Mouse (Mus musculus) midbrain, embryonic 13.5 days (tissue): ENCODE results near the gene Alkbh4. TPM values are rescaled to one million over a fixed set of nuclear protein-coding genes. Genes with fewer than 3 reads are reported as not detected.
A peak's percentile ranks its signal among the peaks of the same experiment; 100 is the strongest.
"Not testable (repeated sequence)": the region's sequence is repeated elsewhere in the genome, so short reads cannot be mapped to it uniquely, and the experiment has no call there.

ENCODE experiments used
- ATAC-seq: fragments of 200-750 bp; cut with Nextera tagmentation; 2 replicates; pipeline ENCODE4 v1.8.0; 2017; ENCODE audit warnings: mild to moderate bottlenecking, moderate TSS enrichment, moderate library complexity
- H3K27ac ChIP-seq: fragments of 300-500 bp; sonication (generic); 2 replicates; pipeline ENCODE4 v1.5.1; 2015; ENCODE audit warnings: inconsistent platforms, mild to moderate bottlenecking, moderate library complexity
- H3K27me3 ChIP-seq: fragments of 300-500 bp; sonication (generic); 2 replicates; pipeline ENCODE4 v1.6.1; 2015; ENCODE audit warnings: mild to moderate bottlenecking, inconsistent platforms
- H3K36me3 ChIP-seq: fragments of 300-500 bp; sonication (generic); 2 replicates; pipeline ENCODE4 v1.6.1; 2015; ENCODE audit warnings: mild to moderate bottlenecking, inconsistent platforms
- H3K4me1 ChIP-seq: fragments of 300-500 bp; sonication (generic); replicated peaks from 2 replicates; pipeline ENCODE4 v1.6.1; 2015; ENCODE audit warnings: inconsistent platforms
- H3K4me2 ChIP-seq: fragments of 300-500 bp; sonication (generic); replicated peaks from 2 replicates; pipeline ENCODE4 v1.6.1; 2015; ENCODE audit warnings: moderate library complexity, mild to moderate bottlenecking, inconsistent platforms
- H3K4me3 ChIP-seq: fragments of 300-500 bp; sonication (generic); replicated peaks from 2 replicates; pipeline ENCODE4 v1.5.1; 2015; ENCODE audit warnings: mild to moderate bottlenecking, inconsistent platforms
- H3K9ac ChIP-seq: fragments of 300-500 bp; sonication (generic); replicated peaks from 2 replicates; pipeline ENCODE4 v1.6.1; 2015; ENCODE audit warnings: mild to moderate bottlenecking, inconsistent platforms
- H3K9me3 ChIP-seq: fragments of 300-500 bp; sonication (generic); 2 replicates; pipeline ENCODE4 v1.6.1; 2016; ENCODE audit warnings: mild to moderate bottlenecking, inconsistent platforms
- WGBS: fragments of 180-500 bp; shearing (Covaris S2); methylation state at CpG from one replicate; pipeline ENCODE4 v1.1.7; 2015; 5-methylcytosine and 5-hydroxymethylcytosine counted together
- polyA plus RNA-seq: library from polyadenylated mRNA; unstranded; fragments of >200 nt; fragmentation: Nextera tagmentation; extraction: Ambion mirVana; gene quantifications from 2 replicates; pipeline ENCODE4 v1.2.1, GENCODE M21; 2015

Gene Alkbh4
- polyA plus RNA-seq, 1 experiment from 2014 or later: 23.6 TPM

DNA sequence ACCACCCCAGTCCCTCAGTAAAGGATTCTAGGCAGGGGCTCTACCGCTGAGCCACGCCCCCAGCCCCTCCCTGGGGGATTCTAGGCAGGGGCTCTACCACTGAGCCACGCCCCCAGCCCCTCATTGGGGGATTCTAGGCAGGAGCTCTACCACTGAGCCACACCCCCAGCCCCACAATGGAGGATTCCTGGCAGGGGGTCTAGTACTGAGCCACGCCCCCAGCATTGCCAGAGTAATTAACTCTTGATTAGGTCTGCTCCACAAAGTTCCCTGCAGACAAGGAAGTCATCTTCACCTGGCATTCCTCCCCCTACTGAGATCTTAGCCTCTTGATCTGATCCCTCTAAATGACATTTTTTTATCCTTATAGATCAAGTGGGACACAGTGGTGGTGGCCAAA is 22.4 kb upstream of the Alkbh4 start:
- not testable (repeated sequence) for H3K27me3 ChIP-seq, H3K36me3 ChIP-seq, H3K9me3 ChIP-seq, H3K9ac ChIP-seq, H3K4me2 ChIP-seq, H3K27ac ChIP-seq, H3K4me3 ChIP-seq, ATAC-seq
- WGBS: 56% methylated on average over 4 of the region's 4 CpGs
- H3K4me1 ChIP-seq: peaks cover 23% of the 10 kb centered on the region

- Histone ChIP-seq H3K9ac (peak within 1 kb of the TSS; percentile 90), H3K36me3 (peaks cover 17% of the 10 kb centered on the region), H3K4me1 (peaks cover 25% of the 10 kb centered on the region), H3K4me3 (peak within 1 kb of the TSS; percentile 96), H3K9me3 (no peaks in the 10 kb centered on the region), H3K4me2 (peak within 1 kb of the TSS; percentile 89), H3K27me3 (no peaks in the 10 kb centered on the region), H3K27ac (peak within 1 kb of the TSS; percentile 75)
- ATAC-seq: peak; percentile 95
- WGBS: 3% methylated on average over 42 of the region's 42 CpGs
Observed at GRCm38 (mm10) chr5:136115891-136116783, 19.8 kb upstream of the Alkbh4 start, which contains the start of gene Polr2j. Gene Polr2j, plus strand, starts transcription at chr5:136116631.

DNA sequence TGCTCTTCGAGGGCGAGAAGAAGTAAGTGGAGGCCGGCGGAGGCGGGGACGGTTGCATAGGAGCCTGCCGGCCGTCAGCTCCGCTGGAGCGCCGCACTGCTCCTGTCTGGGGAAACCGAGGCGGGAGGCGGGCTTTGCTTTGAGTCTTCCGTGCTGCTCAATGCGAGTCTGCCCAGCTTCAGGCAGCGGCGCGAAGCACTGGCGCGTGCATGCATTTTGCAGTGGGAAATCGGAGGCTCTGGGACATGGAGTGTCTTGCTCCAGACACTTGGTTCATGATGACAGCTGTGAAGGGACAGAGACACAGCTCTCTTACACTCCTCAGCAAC is 19.2 kb upstream of the Alkbh4 start:
- H3K4me3 ChIP-seq: peak overlapping the region; percentile 96
- peak overlapping the region; percentile 75 for H3K27ac ChIP-seq
- peaks cover 23% of the 10 kb centered on the region for H3K36me3 ChIP-seq
- peaks cover 25% of the 10 kb centered on the region for H3K4me1 ChIP-seq
- WGBS: under 1% methylated on average over 22 of the region's 22 CpGs
- ATAC-seq: peak; percentile 76; the same call in 1 of the 2 replicates
- peak overlapping the region; percentile 90 for H3K9ac ChIP-seq
- H3K4me2 ChIP-seq: peak overlapping the region; percentile 89
- H3K9me3 ChIP-seq: no peaks in the 10 kb centered on the region
- H3K27me3 ChIP-seq: no peaks in the 10 kb centered on the region

DNA sequence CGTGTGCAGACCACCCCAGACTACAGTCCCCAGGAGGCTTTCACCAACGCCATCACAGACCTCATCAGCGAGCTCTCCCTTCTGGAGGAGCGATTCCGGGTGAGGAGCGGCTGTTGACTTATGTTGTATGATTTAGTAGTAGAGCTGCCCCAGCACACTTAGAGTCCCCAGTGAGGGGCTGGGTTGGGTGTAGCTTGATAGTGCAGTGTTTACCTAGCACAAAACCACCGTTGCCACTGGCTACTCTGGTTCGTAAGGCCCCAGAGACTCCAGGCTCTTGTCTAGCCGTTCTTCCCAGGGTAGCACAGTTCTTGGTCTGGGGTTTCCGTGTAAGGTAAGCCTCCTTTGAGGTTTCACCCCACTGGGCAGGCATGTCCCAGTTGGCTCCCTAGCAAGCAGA is 13.8 kb upstream of the Alkbh4 start:
- ATAC-seq: no peak
- WGBS: 90% methylated on average over 10 of the region's 10 CpGs
- H3K9me3 ChIP-seq: no peaks in the 10 kb centered on the region
- H3K9ac ChIP-seq: no peak overlapping the region
- no peaks in the 10 kb centered on the region for H3K27me3 ChIP-seq
- H3K27ac ChIP-seq: no peak overlapping the region
- H3K4me3 ChIP-seq: no peak overlapping the region
- no peak overlapping the region for H3K4me2 ChIP-seq
- H3K4me1 ChIP-seq: peaks cover 16% of the 10 kb centered on the region
- H3K36me3 ChIP-seq: peaks cover 76% of the 10 kb centered on the region

GRCm38 (mm10) chr5:136136292-136136990 is 495 bp downstream of the Alkbh4 start:
- no peak overlapping the region for H3K27ac ChIP-seq
- peaks cover 53% of the 10 kb centered on the region for H3K36me3 ChIP-seq
- peak overlapping the region; percentile 84 for H3K4me3 ChIP-seq
- no peaks in the 10 kb centered on the region for H3K27me3 ChIP-seq
- ATAC-seq: peak; percentile 7; the same call in 1 of the 2 replicates
- H3K9me3 ChIP-seq: no peaks in the 10 kb centered on the region
- H3K9ac ChIP-seq: peak overlapping the region; percentile 81
- H3K4me1 ChIP-seq: peaks cover 24% of the 10 kb centered on the region
- 6% methylated on average over 20 of the region's 20 CpGs for WGBS
- H3K4me2 ChIP-seq: peak overlapping the region; percentile 88

- Histone ChIP-seq H3K9me3 (no peaks in the 10 kb centered on the region), H3K27ac (no peak overlapping the region), H3K27me3 (no peaks in the 10 kb centered on the region), H3K4me3 (no peak overlapping the region), H3K9ac (no peak overlapping the region), H3K36me3 (peaks cover 53% of the 10 kb centered on the region), H3K4me1 (peaks cover 24% of the 10 kb centered on the region), H3K4me2 (no peak overlapping the region)
- ATAC-seq: no peak
- 80% methylated on average over 13 of the region's 13 CpGs for WGBS
Observed at GRCm38 (mm10) chr5:136137658-136138274, 1.8 kb downstream of the Alkbh4 start.

- no peak overlapping the region for H3K9ac ChIP-seq
Observed at GRCm38 (mm10) chr5:136139393-136139792, 3.4 kb downstream of the Alkbh4 start.

DNA sequence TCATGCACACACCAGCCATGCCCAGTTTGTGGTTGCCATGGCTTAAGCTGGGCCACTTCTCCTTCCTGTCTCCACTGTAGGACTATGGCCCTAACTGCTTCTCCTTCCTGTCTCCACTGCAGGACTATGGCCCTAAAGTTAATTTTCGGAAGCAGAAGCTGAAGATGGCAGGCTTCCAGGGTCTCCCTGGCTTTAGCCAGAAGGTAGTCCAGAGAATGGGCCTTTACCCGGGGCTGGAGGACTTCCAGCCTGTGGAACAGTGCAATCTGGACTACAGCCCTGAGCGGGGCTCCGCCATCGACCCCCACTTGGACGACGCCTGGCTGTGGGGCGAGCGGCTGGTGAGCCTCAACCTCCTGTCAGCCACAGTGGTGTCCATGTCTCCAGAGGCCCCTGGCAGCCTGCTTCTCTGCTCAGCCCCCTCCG is 4.1 kb downstream of the Alkbh4 start:
- Histone ChIP-seq H3K4me3 (no peak overlapping the region), H3K9me3 (no peaks in the 10 kb centered on the region), H3K4me1 (peaks cover 17% of the 10 kb centered on the region), H3K27ac (no peak overlapping the region), H3K36me3 (peaks cover 44% of the 10 kb centered on the region), H3K9ac (no peak overlapping the region), H3K4me2 (no peak overlapping the region), H3K27me3 (no peaks in the 10 kb centered on the region)
- 93% methylated on average over 10 of the region's 10 CpGs for WGBS
- no peak for ATAC-seq

More at GRCm38 (mm10) chr5:136139393-136139792, 3.4 kb downstream of the Alkbh4 start:
- Histone ChIP-seq H3K27ac (no peak overlapping the region), H3K4me2 (no peak overlapping the region), H3K4me3 (no peak overlapping the region), H3K4me1 (peaks cover 24% of the 10 kb centered on the region), H3K36me3 (peaks cover 44% of the 10 kb centered on the region), H3K27me3 (no peaks in the 10 kb centered on the region), H3K9me3 (no peaks in the 10 kb centered on the region)
- 94% methylated on average over 13 of the region's 13 CpGs for WGBS
- no peak for ATAC-seq

DNA sequence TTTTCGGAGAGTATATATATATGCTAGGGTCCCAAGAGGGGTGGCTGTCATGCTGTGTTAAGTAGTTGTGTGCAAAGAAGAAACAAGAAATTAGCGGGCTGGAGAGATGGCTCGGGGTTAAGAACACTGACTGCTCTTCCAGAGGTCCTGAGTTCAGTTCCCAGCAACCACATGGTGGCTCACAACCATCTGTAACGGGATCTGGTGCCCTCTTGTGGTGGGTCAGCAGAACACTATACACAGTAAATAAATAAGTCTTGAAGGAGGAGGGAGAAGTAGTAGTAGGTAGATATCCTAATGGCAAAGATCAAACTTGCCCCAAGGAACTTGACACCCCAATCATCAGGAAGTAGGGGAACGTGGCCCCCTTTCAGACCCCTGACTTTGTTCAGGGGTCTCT is 6.8 kb downstream of the Alkbh4 start:
- no peak overlapping the region for H3K4me2 ChIP-seq
- no peak overlapping the region for H3K9ac ChIP-seq
- no peak overlapping the region for H3K4me3 ChIP-seq
- no peaks in the 10 kb centered on the region for H3K9me3 ChIP-seq
- WGBS: 90% methylated on average over 5 of the region's 5 CpGs
- H3K27ac ChIP-seq: no peak overlapping the region
- H3K36me3 ChIP-seq: peaks cover 44% of the 10 kb centered on the region
- H3K27me3 ChIP-seq: no peaks in the 10 kb centered on the region
- no peaks in the 10 kb centered on the region for H3K4me1 ChIP-seq
- no peak for ATAC-seq

DNA sequence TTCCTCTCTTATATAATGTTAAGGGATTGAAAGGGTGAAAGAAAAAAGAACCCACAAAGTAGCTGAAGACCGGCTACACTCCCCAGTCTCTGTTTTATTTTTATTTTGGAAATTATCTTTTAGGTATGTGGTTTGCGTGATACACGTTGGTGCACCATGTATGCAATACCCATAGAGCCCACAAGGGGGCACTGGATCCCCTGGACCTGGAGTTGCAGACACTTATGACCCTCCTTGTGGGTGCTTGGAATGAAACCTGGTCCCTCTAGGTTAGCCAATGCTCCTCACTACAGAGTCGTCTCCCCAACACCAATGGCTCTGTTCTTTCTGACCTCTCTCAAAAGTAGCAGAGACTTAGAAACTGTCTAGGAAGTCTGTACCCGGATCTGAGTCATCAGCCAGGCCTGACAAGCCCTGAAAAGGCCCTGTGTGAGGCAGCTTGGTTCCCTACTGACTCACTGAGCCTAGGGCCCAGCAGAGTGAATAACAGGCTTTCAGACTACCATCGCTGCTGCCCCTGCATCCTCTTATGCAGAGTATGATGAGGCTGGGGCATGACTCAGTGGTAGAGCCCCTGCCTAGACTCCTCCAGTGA is 7.3 kb downstream of the Alkbh4 start:
- Histone ChIP-seq H3K4me3 (no peak overlapping the region), H3K9me3 (no peaks in the 10 kb centered on the region), H3K27ac (no peak overlapping the region), H3K4me2 (no peak overlapping the region), H3K9ac (no peak overlapping the region), H3K36me3 (peaks cover 44% of the 10 kb centered on the region), H3K4me1 (no peaks in the 10 kb centered on the region), H3K27me3 (no peaks in the 10 kb centered on the region)
- no peak for ATAC-seq
- WGBS: 87% methylated on average over 6 of the region's 6 CpGs

- H3K4me2 ChIP-seq: no peak overlapping the region
- H3K9ac ChIP-seq: no peak overlapping the region
- WGBS: 80% methylated on average over 12 of the region's 12 CpGs
- H3K27ac ChIP-seq: no peak overlapping the region
- peaks cover 29% of the 10 kb centered on the region for H3K36me3 ChIP-seq
- H3K4me1 ChIP-seq: no peaks in the 10 kb centered on the region
- no peaks in the 10 kb centered on the region for H3K27me3 ChIP-seq
- H3K4me3 ChIP-seq: no peak overlapping the region
- no peak for ATAC-seq
- no peaks in the 10 kb centered on the region for H3K9me3 ChIP-seq
Observed at GRCm38 (mm10) chr5:136144606-136145430, 8.9 kb downstream of the Alkbh4 start.
